Mouse (Mus musculus) fat pad, adult 2 months (tissue): ENCODE data around the gene Acvr2b.
"Not testable (repeated sequence)": the region's sequence is repeated elsewhere in the genome, so short reads cannot be mapped to it uniquely, and the experiment has no call there.

Source experiments
- DNase-seq: peaks from one replicate; pipeline ENCODE4 v3.0.0-alpha.2; 2011; ENCODE audit warnings: low read depth, low spot score; ENCODE audit errors: extremely low read depth

Gene Acvr2b

DNA sequence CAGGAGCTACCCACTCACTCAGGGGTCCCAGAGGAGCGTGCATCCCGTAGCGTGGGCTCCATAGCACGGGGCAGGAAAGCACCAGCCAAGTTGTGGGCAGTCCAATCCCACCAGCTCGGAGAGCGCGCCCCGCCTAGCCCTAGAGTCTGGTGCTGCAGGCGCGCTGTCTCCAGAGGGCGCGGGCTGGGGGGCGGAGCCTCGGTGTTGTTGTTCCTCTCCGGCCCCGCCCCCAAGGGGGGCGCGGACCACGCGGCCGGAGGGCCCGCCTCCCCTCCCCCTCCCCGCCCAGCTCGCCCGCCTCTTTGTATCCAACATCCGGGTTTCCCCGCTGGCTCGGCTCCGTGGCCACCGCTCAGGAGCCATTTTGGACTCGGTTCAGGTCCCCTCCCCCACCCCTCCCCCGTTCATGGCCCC is at the start of gene Acvr2b:
Gene Acvr2b (plus strand): TSS at position 318 of the 414 bp plus-strand sequence.
- DNase-seq, result no peak

DNA sequence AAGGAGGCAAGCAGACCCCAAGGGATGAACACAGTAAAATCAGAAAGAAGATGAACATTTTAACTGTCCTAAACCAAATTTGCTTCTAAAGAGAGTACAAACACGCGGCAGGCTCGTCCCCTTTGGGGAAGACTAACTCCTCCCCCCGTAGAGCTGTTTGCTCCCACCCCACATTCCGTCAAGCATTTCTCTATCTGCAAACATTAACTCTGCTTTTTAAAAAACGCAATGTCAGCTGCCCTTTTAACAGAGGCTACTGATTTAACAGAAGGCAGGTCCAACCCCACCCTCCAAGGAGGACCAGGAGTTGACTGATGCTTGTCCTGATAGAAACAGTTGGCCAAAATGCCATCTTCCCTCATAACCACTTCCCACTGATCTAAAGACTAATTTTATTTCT is 48.0 kb upstream of the Acvr2b start:
- no peak for DNase-seq

DNA sequence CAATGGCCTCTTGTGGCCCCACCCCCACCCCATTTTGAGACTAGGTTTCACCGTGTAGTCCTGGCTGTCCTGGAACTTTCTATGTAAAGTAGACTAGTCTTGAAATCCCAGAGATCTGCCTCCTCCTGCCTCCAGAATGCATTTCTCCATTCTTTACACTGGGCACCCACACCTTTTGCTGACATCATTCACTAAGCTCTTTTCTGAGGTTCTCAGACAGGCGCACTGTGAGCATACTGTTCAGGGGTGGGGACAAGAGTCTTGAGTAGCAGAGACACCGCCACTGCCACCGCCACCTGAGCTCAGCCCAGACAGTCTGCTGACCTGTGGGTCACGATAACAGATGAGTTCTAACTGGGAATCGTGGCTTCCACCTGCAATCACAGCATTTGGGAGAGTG is 46.0 kb upstream of the Acvr2b start:
- DNase-seq, result no peak

DNA sequence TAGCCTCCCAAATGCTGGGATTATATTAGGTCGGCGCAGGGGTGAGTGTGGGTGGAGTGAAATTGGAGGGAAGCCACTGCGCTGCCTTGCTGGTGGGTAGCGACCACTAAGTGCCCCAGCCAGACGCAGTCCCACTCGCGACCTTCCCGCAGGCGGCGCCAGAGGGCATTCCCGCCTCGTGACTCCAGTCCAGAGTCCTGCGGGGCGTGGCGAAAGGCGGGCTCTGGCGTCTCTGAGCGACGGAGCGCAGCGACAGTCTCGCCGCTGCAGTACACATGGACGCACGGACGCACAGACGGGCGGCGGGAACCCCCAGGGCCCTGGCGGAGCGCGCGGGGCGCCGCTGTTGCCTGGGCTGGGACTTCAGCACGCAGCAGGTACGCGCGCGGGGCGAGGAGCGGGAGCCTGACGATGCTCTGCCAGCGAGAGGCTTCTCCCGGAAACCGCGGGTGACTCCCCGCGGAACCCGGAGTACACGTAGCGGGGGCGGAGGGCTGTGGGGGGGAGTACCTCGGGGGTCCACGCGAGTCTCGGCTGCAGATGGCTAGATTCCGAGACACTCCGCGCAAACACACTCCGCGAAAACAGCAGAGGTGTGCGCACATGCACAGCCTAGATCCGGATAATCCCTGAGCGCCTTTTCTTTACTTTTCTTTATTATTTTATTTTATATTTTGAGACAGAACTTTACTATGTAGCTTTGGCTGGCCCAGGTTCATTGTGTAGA is 44.4 kb upstream of the Acvr2b start, which contains the start of gene Xylb:
Gene Xylb (plus strand): TSS at position 51 of the 727 bp plus-strand sequence.
- no peak for DNase-seq

DNA sequence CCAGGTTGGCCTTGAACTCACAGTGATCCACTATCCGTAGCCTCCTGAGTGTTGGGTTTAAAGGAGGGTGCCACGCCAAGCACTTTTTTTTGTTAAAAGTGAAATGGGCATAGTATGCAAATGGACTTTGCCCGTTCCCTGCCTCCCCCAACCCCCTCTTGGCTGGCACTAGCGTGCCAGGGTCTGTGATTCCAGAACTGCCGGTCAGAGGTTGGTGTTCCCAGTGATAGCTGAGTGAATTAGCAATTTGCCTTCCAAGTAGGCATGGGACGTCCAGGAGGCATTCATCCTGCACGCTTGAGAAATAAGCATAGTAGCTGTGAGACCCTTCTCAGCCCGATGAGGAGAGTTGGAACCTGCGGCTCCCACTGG is 43.9 kb upstream of the Acvr2b start:
- no peak for DNase-seq

DNA sequence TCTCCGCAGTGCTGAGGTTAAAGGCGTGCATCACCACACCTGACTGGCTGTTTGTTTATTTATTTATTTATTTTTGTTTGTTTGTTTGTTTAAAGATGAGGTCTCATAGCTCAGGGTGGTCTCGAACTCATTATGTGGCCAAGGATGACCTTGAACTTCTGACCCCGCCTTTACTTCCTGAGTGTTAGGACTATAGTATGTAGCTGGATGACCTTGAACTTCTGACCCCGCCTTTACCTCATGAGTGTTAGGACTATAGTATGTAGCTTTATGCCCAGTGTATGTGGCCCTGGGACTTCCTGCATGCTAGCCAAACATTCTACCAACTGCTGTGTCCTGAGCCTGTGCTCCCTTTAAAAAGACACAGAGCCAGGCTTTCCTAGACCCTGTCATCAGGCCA is 40.5 kb upstream of the Acvr2b start:
- DNase-seq, result no peak

DNA sequence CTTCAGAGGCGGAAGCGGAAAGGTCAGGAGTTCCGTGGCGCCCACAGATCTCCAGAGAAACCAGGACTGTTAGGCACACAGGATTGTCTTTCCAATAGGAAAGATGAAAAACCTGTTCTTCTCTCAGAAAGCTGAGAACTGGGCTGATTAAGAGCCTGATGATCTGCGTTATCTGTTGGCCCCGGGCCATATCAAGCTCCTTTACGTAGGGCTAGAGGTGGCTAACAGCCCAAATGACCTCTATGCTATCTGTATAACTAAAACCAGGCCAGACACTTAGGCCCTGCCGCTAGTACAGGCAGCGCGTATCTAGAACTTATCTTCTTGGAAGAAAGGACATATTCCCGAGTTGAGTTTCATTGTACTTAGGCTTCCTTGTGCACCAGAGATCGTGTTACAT is 38.7 kb upstream of the Acvr2b start:
- DNase-seq, result no peak

DNA sequence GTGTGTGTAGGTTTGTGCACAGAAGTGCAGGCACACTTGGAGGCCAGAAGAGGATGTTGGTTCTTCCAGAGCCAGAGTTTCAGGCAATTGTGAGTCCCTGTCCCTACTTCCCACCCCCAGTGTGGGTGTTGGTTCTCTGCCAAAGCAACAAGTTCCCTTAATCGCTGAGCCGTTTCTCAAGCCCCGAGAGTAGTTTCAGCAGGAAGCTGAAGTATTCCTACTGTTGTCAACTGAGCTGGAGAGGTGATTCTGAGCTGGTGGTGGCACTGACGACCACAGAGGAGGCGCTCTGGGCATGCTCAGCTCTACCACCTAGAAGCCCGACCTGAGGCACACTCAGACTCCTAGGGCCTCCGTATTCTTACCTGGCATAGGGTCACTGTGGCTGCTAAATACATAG is 36.6 kb upstream of the Acvr2b start, which contains the start of gene Slc22a14:
Gene Slc22a14 (minus strand): TSS at position 270 of the 400 bp plus-strand sequence.
- DNase-seq, result no peak

DNA sequence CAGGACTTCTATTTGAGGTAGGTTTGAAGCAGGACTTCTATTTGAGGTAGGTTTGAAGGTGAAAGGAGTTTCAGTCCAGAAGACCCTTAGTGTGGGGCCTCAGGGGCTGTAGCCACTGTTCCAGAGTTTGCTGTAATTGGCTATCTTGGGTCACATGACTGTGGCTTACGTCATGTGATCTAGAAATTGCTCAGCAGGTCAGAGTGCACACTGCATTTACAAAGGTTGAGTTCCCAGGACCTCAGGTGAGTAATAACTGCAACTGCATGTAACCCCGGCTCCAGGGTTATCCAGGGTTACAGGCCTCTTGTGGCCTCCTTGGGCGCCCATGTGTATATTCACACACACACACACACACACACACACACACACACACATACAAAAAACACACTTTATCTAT is 33.6 kb upstream of the Acvr2b start:
- no peak for DNase-seq

DNA sequence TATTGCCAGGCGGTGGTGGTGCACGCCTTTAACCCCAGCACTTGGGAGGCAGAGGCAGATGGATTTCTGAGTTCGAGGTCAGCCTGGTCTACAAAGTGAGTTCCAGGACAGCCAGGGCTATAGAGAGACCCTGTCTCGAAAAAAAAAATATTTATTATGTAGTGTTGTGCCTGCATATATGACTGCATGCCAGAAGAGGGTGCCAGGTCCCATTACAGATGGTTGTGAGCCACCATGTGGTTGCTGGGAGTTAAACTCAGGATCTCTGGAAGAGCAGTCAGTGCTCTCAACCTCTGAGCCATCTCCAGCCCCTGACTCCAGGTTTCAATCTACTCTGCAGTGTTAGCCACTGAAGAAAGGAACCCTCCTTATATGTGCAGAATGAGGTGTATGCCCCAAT is 31.1 kb upstream of the Acvr2b start:
- DNase-seq, result not testable (repeated sequence)

DNA sequence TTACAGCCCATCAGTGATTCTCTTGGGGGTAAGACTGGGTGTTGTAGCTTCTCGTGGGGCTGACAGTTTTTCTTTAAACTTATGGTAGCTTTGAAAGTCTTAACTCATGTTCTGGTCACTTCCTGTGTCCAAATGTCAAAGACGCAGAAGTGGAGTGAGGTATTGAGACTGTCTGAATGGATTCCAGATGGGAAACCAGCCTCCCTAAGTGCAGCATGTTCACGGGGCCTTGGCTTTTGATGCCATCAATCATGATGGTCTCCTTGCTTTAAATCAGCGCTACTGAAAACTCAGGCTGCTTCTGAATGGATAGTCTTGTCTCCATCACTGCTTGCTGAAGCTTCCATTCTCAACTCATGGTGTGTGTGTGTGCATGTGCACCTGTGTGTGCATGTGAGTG is 30.7 kb upstream of the Acvr2b start:
- no peak for DNase-seq

DNA sequence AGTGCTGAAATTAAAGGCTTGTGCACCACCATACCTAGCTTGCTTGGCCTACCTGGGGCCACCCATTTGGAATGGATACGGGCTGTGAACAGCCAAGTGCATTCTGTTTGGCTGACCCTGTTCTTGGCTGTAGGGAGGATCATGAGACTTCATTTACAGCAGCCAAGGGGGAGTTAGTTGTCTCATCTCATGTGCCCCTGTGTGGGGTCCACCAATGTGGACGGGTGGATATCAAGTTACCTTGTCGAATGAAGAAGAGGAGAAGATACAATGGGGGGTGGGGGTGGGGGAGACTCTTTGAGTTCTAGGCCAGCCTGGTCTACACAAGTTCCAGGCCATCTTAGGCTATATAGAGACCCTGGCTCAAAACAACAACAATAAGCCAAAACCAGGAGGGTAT is 26.9 kb upstream of the Acvr2b start:
- no peak for DNase-seq

DNA sequence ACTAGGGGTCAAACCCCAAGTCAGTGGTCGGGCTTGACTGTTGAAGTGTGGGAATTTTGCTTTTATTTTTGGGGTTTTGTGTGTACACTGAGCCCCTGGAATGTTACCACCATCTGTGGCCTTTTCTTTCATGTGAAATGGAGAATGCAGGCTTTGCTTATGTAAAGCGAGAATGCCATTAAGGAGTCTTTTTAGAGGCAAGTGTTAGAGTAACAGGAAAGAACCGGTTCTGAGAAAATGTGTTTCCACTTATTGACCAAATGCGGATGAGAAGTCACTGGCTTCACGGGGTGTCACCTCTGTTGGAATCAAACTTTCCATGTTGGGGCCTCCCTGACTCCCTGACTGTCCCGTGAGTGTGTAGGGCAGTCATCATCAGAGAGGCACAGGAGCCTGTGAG is 26.4 kb upstream of the Acvr2b start:
- DNase-seq, result no peak

DNA sequence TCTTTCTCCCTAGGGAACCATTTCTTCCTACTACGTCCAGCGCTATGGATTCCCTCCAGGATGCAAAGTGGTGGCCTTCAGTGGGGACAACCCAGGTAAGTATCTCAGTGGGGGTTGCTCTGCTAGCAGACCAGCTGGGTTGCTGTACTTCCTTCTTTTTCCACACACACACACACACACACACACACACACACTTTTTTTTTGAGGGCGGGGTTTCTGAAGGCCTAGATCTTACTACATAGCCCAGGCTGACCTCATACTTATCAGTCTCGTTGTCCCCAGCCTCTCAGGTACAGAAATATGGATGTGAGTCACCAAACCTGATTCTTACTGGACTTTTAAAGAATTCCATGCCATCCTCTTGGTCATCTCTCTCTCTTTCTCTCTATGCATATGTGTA is 23.7 kb upstream of the Acvr2b start:
- DNase-seq, result no peak

DNA sequence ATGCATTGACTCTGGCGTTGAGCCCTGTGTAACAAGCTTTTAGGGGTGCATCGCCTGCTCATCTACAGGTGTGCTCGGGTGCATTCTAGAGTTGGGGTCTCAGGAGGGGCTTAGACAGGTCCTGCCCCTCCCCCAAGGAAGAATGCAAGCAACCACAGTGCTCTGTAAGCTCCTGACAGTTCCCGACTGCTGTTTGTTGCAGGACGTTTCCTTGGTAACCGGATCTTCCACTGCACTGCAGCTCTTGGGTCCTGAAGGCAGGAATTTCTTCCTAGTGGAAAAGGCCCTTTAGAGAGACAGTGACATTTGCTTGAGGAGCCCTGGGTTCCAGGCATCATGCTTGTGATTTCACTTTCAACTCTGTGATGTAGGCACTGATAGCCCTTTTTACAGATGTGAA is 19.3 kb upstream of the Acvr2b start:
- no peak for DNase-seq

DNA sequence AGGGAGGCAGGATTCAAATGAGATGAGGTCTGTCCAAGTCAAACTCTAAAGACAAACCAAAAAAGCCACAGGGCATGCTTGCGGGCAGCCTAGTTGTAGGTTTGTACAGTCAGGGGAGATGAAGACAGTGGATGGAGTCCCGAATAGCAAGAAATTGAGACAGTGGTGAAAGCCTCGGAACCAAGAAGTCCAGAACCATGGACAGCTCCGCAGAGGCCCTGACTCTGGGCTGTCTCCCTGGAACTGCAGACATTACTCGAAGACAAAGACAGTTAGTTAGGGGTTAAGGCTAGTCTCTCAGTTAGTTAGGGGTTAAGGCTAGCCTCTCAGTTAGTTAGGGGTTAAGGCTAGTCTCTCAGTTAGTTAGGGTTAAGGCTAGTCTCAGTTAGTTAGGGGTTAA is 13.0 kb upstream of the Acvr2b start:
- no peak for DNase-seq

DNA sequence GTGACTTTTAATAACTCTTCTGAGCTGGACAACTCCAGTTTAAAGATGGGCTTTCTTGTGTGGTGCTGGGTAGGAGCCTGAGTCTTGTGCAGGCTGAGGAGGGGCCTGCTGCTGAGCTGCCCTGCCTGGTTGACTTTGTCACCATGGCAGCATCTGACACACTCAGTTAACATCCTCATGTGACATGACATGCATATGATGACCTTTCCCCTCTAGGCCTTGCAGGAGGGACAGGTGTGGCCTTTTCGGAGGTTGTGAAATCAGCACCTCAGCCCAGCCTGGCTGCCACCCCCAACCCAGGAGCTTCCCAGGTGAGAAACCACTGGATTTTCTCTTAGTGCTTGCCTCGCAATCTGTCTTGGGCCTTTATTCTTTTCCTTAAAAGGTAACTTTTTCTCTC is 11.7 kb upstream of the Acvr2b start:
- no peak for DNase-seq

DNA sequence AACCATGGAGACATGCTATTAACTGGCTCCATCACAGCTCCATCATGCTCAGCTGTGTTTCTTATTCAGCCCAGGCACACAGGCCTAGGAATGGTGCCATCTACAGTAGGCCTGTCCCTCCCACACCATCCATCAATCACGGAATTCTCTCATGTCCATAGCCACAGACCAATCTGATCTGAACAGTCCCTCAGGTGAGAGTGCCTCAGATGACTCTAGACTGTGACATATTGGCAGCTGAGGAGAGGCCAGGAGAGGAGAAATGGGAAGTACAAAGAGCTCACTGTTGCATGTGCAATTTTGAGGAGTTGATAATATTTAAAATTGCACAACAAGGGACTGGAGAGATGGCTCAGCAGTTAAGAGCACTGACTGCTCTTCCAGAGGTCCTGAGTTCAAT is 7.1 kb upstream of the Acvr2b start:
- peak; percentile 74 for DNase-seq

DNA sequence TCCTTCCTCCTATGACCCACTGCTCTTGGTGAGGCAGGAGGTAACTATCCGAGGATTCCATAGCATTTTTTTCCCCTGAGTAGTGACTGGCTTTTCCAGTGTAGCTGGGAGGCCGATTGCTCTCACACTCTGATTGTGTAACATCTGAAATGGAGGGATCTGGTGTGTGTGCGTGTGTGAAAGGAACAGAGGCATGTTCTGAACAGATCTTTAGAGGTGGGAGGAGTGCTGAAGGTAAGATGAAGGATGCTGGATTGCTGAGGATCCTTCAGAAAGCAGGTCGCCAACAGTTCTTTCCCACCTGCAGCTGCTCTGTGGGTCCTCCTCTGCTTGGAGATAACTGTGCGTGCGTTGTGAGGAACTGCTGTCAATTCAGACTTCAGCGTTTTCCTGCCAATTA is 567 bp upstream of the Acvr2b start:
- no peak for DNase-seq

DNA sequence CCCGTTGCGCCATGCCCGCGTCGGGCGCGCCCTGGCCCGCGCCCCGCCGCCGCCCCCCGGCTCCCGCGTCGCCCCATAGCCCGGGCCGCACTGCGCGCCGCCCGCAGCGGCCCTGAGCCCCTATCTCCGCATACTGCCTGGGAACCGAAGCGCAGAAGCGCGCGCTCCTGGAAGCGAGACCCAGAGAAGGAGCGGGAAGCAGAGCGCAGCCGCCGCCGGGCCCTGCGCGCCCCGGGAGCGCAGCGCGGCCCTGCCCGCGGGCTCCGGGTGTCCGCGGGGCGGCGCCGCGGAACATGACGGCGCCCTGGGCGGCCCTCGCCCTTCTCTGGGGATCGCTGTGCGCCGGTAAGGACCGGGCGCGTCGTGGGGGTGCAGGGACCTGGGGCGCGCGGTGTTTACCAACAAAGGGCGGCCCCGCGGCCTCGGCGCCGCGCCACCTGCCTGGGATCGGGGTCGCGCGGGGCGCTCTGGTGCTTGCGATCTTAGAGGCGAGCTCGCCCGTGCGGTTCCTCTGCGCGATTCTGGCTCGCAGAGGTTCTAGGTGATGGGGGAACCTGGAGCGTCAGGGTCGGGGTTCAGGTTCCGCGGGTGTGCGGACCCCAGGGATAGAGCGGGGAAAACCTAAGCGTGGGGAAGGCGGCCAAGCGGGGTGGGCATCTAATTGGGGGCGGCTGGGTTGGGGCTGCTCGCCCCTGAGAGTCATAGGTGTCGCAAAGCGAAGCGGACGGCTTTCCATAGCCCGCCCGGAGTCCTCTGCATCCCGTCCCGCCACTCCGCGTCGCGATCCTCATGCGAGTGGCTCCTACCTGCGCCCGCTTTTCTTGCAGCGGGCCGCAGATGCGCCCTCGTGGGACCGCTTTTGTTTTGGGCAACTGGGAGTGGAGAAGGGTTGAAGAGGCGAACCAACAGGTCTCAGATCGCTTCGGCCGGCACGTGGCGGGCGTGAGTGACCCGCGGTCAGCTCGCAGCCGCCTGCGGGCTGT is 626 bp downstream of the Acvr2b start:
- DNase-seq, result no peak

DNA sequence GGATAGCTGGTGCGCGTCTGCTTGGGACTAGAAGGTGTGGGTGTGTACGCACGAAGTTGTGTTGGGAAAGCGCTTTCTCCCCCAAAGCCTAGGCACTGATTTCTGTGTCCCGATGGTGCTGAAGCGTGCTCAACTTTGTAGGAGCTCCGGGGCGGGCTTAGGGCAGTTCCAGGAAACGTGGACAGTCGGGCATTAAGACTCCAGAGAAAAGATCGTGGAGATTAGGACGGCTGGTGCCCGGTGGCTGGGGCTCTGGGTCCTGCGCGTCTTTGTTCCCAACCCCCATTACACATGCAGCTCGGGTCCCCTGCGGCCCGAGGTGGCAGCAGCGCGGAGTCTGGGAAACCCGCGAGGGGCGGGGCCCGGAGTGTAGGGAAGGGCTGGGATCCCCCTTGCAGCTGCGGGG is 1.3 kb downstream of the Acvr2b start:
- DNase-seq, result no peak

DNA sequence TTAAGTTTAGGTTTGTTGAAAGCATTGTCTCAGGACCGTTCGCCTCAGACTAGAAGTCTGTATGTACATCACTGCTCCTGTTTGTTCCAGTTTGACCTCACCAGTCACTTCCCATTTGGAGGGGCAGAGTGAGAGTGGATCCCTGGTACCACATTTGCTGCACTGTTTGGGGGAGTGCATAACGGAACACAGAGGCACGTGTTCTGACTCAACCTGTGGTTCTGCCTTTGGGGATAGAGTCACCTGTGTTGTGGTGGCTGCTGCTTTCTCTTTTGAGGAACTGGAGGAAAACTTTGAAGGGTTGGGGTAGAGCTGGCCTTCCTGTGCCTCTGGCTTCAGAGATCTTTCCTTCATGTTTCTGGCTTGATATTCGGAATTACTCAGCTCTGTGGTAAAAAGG is 2.2 kb downstream of the Acvr2b start:
- DNase-seq, result no peak
